Mouse (Mus musculus): ENCODE results near the gene Tff3.

Gene Tff3

DNA sequence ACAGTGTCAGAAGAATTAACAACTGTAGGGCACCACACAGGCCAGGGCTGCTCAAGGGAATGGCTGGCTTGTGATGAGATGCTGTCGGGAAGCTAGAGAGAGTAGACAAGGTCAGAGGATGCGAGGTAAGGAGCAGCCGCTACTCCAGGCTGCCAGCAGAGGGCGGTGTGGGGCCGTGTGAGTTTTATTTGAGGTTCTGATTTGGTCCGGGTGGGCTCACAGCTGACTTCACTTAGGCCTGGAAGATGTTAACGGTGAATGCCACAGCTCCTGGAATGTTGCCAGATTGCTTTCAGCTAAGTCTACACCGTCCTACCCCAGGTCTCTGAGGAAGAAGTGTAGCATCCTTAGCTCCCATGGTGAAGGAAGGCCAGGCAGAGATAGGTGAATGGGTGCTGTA lies 7.5 kb downstream of the Tff3 start:
- peak; percentile 59 for DNase-seq (ENCODE audit: low read depth, low spot score)

DNA sequence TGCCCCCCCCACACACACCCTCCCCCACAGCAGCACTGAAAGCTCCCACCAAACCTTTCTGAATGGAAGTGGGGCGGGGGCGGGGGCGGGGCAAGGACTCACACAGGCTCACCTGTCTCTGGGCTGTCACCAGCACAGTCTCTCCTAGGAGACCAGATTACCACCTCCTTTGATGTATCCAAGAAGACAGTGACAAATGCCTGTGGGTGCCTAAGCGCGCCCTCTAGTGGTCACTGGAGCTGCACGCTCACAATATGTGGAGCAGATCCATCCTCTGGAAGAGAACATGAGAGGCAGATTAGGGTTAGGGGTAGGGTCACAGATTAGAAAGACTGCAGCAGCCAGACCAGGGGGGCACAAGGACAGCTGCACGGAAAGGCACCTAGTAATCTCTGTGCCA lies 10.0 kb downstream of the Tff3 start:
- peak; percentile 67 for DNase-seq (ENCODE audit: low read depth, low spot score)

GRCm38 (mm10) chr17:31117946-31118345 lies 11.5 kb downstream of the Tff3 start:
- DNase-seq (ENCODE audit: low read depth, low spot score): no peak

DNA sequence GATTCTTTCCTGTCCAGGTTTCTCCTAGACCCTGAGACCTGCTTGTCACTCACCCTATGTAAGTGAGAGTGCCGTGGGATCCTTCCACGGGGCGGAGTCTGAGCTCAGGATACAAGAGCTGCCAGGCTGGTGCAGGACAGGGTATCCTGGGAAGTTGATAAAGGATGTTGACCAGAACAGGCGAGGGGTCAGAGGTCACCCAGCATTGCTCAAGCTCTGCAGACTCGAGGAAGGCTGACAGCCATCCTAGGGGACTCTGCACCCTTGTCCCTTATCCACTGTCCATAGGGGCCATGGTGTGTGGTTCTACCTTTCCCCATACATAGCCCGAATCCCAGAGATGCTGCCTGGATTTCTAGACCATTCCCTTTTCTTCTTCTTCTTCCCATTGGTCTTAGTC lies 13.4 kb downstream of the Tff3 start:
- DNase-seq (ENCODE audit: low read depth, low spot score): no peak

GRCm38 (mm10) chr17:31113191-31113856 lies 16.1 kb downstream of the Tff3 start:
- DNase-seq (ENCODE audit: low read depth, low spot score): no peak

GRCm38 (mm10) chr17:31108388-31108787 lies 21.1 kb downstream of the Tff3 start:
- no peak for DNase-seq (ENCODE audit: low read depth, low spot score)

GRCm38 (mm10) chr17:31103823-31104222 lies 25.6 kb downstream of the Tff3 start:
- no peak for DNase-seq (ENCODE audit: low read depth, low spot score)

GRCm38 (mm10) chr17:31103007-31103570 lies 26.4 kb downstream of the Tff3 start:
- DNase-seq (ENCODE audit: low read depth, low spot score): no peak

GRCm38 (mm10) chr17:31098788-31099187 lies 30.7 kb downstream of the Tff3 start:
- DNase-seq (ENCODE audit: low read depth, low spot score): no peak

DNA sequence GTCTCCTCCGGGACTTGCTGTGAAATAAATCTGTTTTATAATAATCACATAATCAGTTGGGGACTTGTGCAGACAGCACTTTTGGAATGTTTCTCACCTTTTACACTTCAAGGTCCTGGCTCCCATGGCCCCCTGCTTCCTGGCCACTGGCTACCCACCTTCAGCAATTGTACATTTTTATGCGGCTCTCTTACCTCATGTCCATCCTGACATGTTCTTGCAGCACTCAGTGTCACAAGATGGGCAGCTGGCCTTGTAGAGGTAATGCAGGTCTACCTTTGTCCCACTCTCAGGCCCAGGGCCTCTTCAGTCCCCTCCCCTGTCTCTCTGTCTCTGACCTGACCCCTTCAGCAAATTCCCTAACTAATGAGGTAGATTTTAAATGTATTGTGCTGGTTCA lies 32.6 kb downstream of the Tff3 start:
- no peak for DNase-seq (ENCODE audit: low read depth, low spot score)

DNA sequence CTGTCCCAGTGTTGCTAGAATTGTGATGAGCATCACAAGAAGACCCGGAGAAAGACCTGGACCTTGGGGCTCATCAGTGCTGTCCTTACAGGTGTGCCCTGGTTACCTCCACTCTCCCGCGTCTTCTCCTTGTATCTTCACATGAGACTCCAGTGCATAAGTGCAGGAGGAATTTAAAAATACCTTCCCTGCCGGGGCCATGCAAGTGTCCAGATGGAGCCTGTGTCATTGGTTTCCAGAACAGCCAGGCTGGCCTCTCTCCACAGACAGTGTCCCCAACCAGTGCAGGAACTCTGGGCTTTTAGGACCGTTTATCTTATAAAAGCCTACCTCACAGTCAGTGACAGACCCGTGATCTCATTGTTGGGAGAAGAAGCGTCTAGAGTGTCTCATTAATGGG lies 33.9 kb downstream of the Tff3 start:
- DNase-seq (ENCODE audit: low read depth, low spot score): no peak

GRCm38 (mm10) chr17:31094781-31095180 lies 34.7 kb downstream of the Tff3 start:
- DNase-seq (ENCODE audit: low read depth, low spot score): no peak

GRCm38 (mm10) chr17:31091023-31091735 lies 38.3 kb downstream of the Tff3 start:
- no peak for DNase-seq (ENCODE audit: low read depth, low spot score)

- DNase-seq (ENCODE audit: low read depth, low spot score): no peak
These were observed 39.6 kb downstream of the Tff3 start for GRCm38 (mm10) chr17:31089848-31090247.

- no peak for DNase-seq (ENCODE audit: low read depth, low spot score)
These were observed 40.7 kb downstream of the Tff3 start for GRCm38 (mm10) chr17:31088711-31089110.

- DNase-seq (ENCODE audit: low read depth, low spot score): no peak
These were observed 43.2 kb downstream of the Tff3 start for GRCm38 (mm10) chr17:31086196-31086595.

- DNase-seq (ENCODE audit: low read depth, low spot score): no peak
These were observed 43.9 kb downstream of the Tff3 start for GRCm38 (mm10) chr17:31085519-31085918.

DNA sequence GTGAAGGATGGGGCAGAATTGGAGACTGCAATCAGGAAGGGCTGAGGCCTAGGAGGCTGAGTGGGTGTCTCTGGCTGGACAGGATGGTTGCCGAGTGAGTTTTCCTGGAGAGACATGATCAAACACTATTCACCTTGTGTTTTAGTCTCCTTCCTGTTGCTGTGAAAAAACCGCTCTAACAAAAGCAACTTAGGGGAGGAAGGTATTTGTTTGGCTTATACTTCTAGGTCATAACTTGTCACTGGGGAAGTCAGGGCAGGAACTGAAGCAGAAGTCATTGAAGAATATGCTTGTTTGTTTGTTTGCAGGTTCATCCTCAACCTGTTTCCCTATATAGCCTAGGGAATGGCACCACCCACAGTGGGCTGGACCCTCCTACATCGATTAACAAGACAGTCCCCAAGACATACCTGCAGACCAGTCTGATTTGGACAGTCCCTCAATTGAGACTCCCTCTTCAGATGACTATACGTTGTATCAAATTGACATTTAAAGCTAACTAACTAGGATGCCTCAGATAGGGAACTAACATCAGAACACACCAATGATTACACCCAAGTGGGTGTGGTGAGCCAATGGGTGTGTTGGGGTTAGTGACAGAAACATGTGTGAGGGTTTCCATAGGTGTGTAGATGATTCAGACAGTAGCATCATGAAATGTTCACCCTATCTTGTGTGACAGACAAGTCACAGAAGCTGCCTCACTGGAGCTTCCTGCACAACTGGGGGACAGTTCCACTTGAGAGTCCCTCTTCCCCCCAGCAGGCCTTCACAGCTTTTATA lies 47.0 kb downstream of the Tff3 start:
- no peak for DNase-seq (ENCODE audit: low read depth, low spot score)

DNA sequence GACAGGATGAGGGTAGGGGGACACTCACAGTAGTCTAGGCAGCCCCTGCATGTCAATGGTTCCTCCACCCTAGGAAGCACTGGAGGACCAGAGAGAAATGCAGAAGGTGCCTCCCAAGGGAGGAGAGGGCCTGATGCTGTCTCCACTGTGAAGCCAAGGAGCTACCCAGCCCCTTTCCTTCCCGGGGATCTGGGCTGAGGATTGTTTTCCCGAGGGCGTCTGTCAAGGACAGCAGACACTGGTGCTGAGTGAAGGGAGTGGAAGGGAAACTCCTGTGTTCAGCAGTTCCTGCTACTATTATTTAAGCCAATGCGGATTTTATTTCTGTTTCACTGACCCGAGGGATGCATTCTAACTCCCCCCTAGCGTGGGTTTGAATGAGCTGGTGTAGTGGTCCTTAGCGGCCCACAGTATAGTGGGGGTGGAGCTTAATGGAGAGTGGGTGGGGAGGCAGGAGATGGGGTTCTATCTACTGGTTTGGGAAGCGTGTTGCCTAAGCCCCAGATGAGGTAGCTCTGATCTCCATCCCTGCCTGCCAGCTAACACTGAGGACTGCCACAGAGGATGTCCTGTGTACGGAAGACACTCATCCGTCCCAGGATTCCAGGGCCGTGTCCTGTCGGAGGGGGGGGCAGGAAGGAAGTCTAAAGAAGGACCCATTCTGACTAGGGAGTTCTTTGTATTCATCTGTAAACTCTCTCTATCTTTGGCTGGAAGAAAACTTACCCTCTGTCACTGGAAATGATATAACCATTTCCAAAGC lies 50.2 kb downstream of the Tff3 start:
- no peak for DNase-seq (ENCODE audit: low read depth, low spot score)

- DNase-seq (ENCODE audit: low read depth, low spot score): no peak
These were observed 50.9 kb downstream of the Tff3 start for GRCm38 (mm10) chr17:31078581-31078980.

GRCm38 (mm10) chr17:31077561-31077960 lies 51.9 kb downstream of the Tff3 start:
- DNase-seq (ENCODE audit: low read depth, low spot score): no peak

GRCm38 (mm10) chr17:31075471-31075870 lies 54.0 kb downstream of the Tff3 start:
- DNase-seq (ENCODE audit: low read depth, low spot score): peak; percentile 79

All from A20 (cell line).